Mouse (Mus musculus): Measurements from ENCODE around the gene Slc7a8. TPM values are rescaled to one million over a fixed set of nuclear protein-coding genes. Genes with fewer than 3 reads are reported as not detected.

The Slc7a8 gene
- polyA plus RNA-seq (2012; rRNA removed; ENCODE audit: low replicate concordance): 23.8 and 80.1 TPM in 2 replicates

DNA sequence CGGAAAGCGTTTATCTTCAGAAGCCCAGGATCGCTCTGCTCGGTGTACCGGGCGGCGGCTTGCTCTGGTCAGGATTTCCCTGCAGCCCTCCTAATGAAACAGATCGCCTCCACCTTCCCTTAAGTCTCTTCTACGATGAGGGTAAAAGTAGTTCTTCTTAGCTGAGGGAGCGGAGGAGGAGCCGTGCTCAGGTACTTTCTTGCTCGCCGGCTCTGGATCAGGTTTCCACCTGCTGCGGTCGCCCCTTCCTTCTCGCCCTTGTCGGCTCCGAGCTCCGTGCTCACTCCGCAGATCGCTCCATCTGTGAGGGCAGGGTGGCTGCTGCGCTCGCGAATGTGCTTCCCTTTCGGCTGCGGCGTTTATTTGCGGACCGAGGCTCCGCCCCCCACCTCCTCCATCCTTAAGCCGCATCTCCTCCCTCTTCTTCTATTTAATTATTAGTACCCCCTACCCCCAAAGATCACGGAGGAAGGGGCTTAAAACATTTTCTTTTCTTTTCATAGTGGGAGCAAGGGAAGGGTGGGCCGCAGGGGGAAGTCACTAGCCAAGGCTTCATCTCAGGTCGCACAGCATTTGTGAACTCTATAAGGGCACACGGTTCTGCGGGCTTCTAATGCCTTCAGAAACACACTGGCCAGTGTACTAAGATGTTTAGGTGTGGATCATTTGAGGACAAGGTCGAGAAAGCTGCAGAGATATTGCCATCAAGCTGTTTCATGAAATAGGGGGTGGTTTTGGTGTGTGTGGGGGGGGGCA lies at the start of gene Slc7a8:
Gene Slc7a8 (minus strand): TSS at position 337 of the 756 bp plus-strand sequence.

DNA sequence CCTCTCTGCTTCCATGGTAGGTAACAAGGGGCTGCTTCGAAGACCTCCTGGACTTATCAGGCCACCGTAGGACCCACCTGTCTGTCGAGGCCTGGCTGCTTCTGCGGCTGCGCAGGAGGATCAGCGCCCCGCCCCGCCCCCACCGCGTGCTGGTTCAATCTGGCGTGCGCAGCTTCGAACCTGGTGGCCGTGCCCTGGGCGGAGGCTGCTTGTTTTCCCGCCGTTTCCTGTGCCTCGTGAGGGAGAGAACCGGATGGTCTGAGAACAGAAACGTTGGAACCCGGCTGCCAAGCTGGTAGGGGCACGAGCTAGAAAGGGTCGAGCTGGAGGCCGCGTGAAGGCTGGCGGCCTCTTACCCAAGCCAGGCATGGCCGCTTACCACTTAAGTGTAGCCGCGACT lies 32.2 kb upstream of the Slc7a8 start, which contains the start of gene Rnf212b:
Gene Rnf212b (plus strand): TSS at position 151 of the 400 bp plus-strand sequence.

DNA sequence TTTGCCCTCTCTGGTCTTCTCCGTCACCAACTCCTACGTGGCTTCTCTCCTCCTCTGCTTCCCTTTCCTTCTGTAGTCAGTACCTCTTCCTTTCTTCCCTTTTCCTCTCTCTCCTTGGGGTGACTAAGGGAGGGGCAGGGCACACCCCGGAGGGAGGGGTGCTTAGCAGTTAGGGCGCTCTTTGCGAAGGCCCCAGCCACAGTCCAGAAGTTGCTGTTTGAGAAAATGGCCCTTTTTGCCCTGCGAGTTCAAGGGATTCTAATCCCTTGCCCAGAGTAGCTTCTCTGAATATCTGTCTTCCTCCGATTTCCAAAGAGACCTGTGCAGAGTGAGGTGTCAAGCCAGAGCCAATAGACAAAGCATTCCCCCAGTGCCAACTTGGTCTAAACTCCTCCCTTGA lies 69.7 kb downstream of the Slc7a8 start, which contains the start of gene Cebpe:
Gene Cebpe (minus strand): TSS at position 101 of the 400 bp plus-strand sequence.

DNA sequence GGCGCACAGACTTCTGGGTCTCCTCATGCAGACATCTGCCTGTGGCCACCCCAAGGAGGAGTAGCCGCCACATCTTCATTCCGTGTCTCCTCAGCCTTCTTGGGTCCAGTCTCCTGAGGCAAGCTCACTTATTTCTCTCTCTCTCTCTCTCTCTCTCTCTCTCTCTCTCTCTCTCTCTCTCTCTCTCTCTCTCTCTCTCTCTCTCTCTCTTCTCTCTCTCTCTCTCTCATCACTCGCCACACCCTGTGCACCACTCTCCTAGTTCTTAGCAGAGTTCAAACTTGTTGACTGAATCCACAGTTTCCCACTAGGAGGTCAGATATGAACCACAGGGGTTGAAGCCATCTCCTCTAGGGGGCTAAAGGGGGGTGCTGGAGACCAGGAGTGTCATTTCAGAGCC lies 83.0 kb downstream of the Slc7a8 start, which contains the start of gene Gm29776:
Gene Gm29776 (minus strand): TSS at position 101 of the 400 bp plus-strand sequence.

DNA sequence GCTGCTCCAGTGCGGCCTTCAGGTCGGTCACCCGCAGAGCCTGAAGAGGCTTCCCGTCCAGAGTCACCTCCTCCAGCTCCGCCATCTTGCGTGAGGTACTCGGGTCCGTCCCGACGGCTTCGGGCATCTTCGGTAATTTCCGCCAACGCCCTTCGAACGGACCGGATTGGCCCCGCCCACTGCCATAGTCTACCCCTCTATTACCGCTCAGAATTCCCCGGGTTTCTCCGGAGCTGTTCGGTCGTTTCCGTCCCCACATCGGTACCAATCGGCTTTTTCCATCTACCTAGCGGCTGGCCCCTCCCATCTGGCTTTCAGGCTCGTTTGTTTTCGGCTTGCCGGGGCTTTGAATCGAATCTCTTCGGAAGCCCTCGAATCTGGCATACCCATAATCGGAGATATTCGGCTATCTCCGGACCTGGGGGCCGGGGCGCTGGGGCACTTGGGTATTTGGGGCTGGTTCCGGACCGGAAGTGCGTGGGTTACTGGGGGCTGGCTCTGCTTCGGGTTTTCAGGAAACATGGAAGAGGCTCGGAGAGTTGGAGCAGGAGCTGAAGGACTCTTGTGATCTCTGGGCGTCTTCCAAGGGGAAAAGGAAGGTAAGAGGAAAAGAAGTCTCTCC lies 95.1 kb downstream of the Slc7a8 start, which contains the start of gene Acin1:
Gene Acin1 (minus strand): TSS at position 410 of the 622 bp plus-strand sequence.

DNA sequence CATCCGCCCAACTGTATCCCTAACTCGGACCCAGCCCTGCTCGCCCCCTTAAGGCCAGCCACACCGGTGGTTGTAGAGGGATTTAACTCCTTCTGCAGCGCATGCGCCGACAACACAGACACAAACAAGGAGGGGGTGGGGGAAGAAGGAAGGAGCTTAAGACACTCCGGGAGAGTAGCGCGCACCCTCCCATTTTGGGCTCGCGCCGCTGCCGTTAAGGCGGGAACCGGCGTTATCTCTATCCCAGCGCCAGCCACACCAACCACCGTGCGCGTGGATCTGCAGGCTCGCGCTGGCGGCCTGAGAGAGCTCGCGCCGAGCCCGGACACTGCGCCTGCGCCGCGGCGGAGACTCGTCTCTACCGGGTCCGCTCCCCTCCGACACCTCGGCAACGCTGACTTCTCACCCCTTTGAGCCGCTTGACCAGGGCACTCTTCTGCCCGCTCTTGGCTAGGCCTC lies 95.7 kb downstream of the Slc7a8 start, which contains the start of gene 1700123O20Rik:
Gene 1700123O20Rik (plus strand): TSS at position 154 of the 459 bp plus-strand sequence.

Other genes starting within 250 kb of the Slc7a8 start
- 13.0 and 32.6 TPM in 2 replicates for gene Haus4, start 227.3 kb downstream of the Slc7a8 start, polyA plus RNA-seq (2012; rRNA removed; ENCODE audit: low replicate concordance)
- 24.9 and 44.4 TPM in 2 replicates for gene Ajuba, start 204.4 kb downstream of the Slc7a8 start, polyA plus RNA-seq (2012; rRNA removed; ENCODE audit: low replicate concordance)
- gene 4931414P19Rik, start 176.0 kb downstream of the Slc7a8 start, polyA plus RNA-seq (2012; rRNA removed; ENCODE audit: low replicate concordance): 5.9 and 9.7 TPM in 2 replicates
- gene Psmb5, start 163.9 kb downstream of the Slc7a8 start, polyA plus RNA-seq (2012; rRNA removed; ENCODE audit: low replicate concordance): 193 and 230 TPM in 2 replicates
- gene Psmb11, start 160.5 kb downstream of the Slc7a8 start, polyA plus RNA-seq (2012; rRNA removed; ENCODE audit: low replicate concordance): not detected in 2 replicates
- not detected in 2 replicates for gene Gm17606, start 141.0 kb downstream of the Slc7a8 start, polyA plus RNA-seq (2012; rRNA removed; ENCODE audit: low replicate concordance)
- 1.6 and 12.2 TPM in 2 replicates for gene Cdh24, start 140.6 kb downstream of the Slc7a8 start, polyA plus RNA-seq (2012; rRNA removed; ENCODE audit: low replicate concordance)
- gene 1700123O20Rik, start 95.7 kb downstream of the Slc7a8 start, polyA plus RNA-seq (2012; rRNA removed; ENCODE audit: low replicate concordance): 56.7 and 62.0 TPM in 2 replicates
- 82.9 and 163 TPM in 2 replicates for gene Acin1, start 95.0 kb downstream of the Slc7a8 start, polyA plus RNA-seq (2012; rRNA removed; ENCODE audit: low replicate concordance)
- 0.18 and 0.30 TPM in 2 replicates for gene Gm29776, start 83.1 kb downstream of the Slc7a8 start, polyA plus RNA-seq (2012; rRNA removed; ENCODE audit: low replicate concordance)
- gene Cebpe, start 69.8 kb downstream of the Slc7a8 start, polyA plus RNA-seq (2012; rRNA removed; ENCODE audit: low replicate concordance): 0.87 and 5.4 TPM in 2 replicates
- gene Rnf212b, start 32.2 kb upstream of the Slc7a8 start, polyA plus RNA-seq (2012; rRNA removed; ENCODE audit: low replicate concordance): 0.14 TPM in 1 of 2 replicates, not detected in the other
- 7.0 and 8.3 TPM in 2 replicates for gene Homez, start 89.0 kb upstream of the Slc7a8 start, polyA plus RNA-seq (2012; rRNA removed; ENCODE audit: low replicate concordance)
- 26.2 and 28.9 TPM in 2 replicates for gene Ppp1r3e, start 95.6 kb upstream of the Slc7a8 start, polyA plus RNA-seq (2012; rRNA removed; ENCODE audit: low replicate concordance)
- 69.8 and 79.4 TPM in 2 replicates for gene Bcl2l2, start 101.4 kb upstream of the Slc7a8 start, polyA plus RNA-seq (2012; rRNA removed; ENCODE audit: low replicate concordance)
- 3.5 TPM in 1 of 2 replicates, not detected in the other for gene Gm20521, start 101.5 kb upstream of the Slc7a8 start, polyA plus RNA-seq (2012; rRNA removed; ENCODE audit: low replicate concordance)
- 151 and 188 TPM in 2 replicates for gene Pabpn1, start 110.6 kb upstream of the Slc7a8 start, polyA plus RNA-seq (2012; rRNA removed; ENCODE audit: low replicate concordance)
- 69.2 and 135 TPM in 2 replicates for gene Slc22a17, start 131.2 kb upstream of the Slc7a8 start, polyA plus RNA-seq (2012; rRNA removed; ENCODE audit: low replicate concordance)
- 27.8 and 56.0 TPM in 2 replicates for gene Efs, start 144.2 kb upstream of the Slc7a8 start, polyA plus RNA-seq (2012; rRNA removed; ENCODE audit: low replicate concordance)
- not detected in 2 replicates for gene Il25, start 150.7 kb upstream of the Slc7a8 start, polyA plus RNA-seq (2012; rRNA removed; ENCODE audit: low replicate concordance)
- 1.2 and 2.3 TPM in 2 replicates for gene Cmtm5, start 154.3 kb upstream of the Slc7a8 start, polyA plus RNA-seq (2012; rRNA removed; ENCODE audit: low replicate concordance)
- 0.37 TPM in 1 of 2 replicates, not detected in the other for gene Myh6, start 185.0 kb upstream of the Slc7a8 start, polyA plus RNA-seq (2012; rRNA removed; ENCODE audit: low replicate concordance)
- gene Gm17428, start 195.0 kb upstream of the Slc7a8 start, polyA plus RNA-seq (2012; rRNA removed; ENCODE audit: low replicate concordance): not detected in 2 replicates
- gene Myh7, start 212.7 kb upstream of the Slc7a8 start, polyA plus RNA-seq (2012; rRNA removed; ENCODE audit: low replicate concordance): 0.03 TPM in 1 of 2 replicates, not detected in the other
- 14.0 and 16.3 TPM in 2 replicates for gene Ngdn, start 233.5 kb upstream of the Slc7a8 start, polyA plus RNA-seq (2012; rRNA removed; ENCODE audit: low replicate concordance)

Measured in subcutaneous adipose tissue, adult 2 months (tissue).